Mouse (Mus musculus) cerebellum, adult 2 months (tissue): ENCODE measurements around the gene Lrrc52.

Experiments
- CTCF ChIP-seq: fragments of 200-500 bp; IDR thresholded peaks from 2 replicates; pipeline ENCODE4 v1.5.1; 2011; ENCODE audit warnings: low read depth, mild to moderate bottlenecking, control low read depth, low read length, moderate library complexity, borderline replicate concordance; ENCODE audit not compliant: insufficient read depth
- POLR2A ChIP-seq: fragments of 200-500 bp; IDR thresholded peaks from 2 replicates; pipeline ENCODE4 v1.6.1; 2011; ENCODE audit warnings: low read length, control low read depth, borderline replicate concordance; ENCODE audit not compliant: insufficient read depth

GRCm38 (mm10) chr1:167445167-167445566 lies 21.4 kb downstream of the Lrrc52 start:
- TF ChIP-seq POLR2A: no peak
- TF ChIP-seq CTCF: no peak
